Mouse (Mus musculus) midbrain, embryonic 10.5 days (tissue): ENCODE results near the gene Nsmce4a. TPM values are rescaled to one million over a fixed set of nuclear protein-coding genes. Genes with fewer than 3 reads are reported as not detected.

Experiments
- DNase-seq: peaks from one replicate; pipeline ENCODE4 v3.0.0-alpha.2; 2017; ENCODE audit warnings: low spot score
- H3K27ac ChIP-seq: fragments of 300-500 bp; sonication (generic); replicated peaks from 2 replicates; pipeline ENCODE4 v1.5.1; 2016; ENCODE audit warnings: mild to moderate bottlenecking
- H3K27me3 ChIP-seq: fragments of 300-500 bp; sonication (generic); 2 replicates; pipeline ENCODE4 v1.6.1; 2016; ENCODE audit warnings: low read depth, mild to moderate bottlenecking; ENCODE audit not compliant: poor library complexity, severe bottlenecking
- H3K36me3 ChIP-seq: fragments of 300-500 bp; sonication (generic); 2 replicates; pipeline ENCODE4 v1.6.1; 2016; ENCODE audit warnings: mild to moderate bottlenecking, moderate library complexity
- H3K4me1 ChIP-seq: fragments of 300-500 bp; sonication (generic); 2 replicates; pipeline ENCODE4 v1.6.1; 2016
- H3K4me3 ChIP-seq: fragments of 300-500 bp; sonication (generic); 2 replicates; pipeline ENCODE4 v1.5.1; 2016; ENCODE audit warnings: mild to moderate bottlenecking, moderate library complexity
- H3K9me3 ChIP-seq: fragments of 300-500 bp; sonication (generic); replicated peaks from 2 replicates; pipeline ENCODE4 v1.6.1; 2016; ENCODE audit warnings: mild to moderate bottlenecking
- WGBS: fragments of 180-500 bp; shearing (Covaris S2); methylation state at CpG from one replicate; pipeline ENCODE4 v1.1.7; 2016; 5-methylcytosine and 5-hydroxymethylcytosine counted together
- polyA plus RNA-seq: library from polyadenylated mRNA; unstranded; fragments of >200 nt; fragmentation: Nextera tagmentation; extraction: Ambion mirVana; gene quantifications from 2 replicates; pipeline ENCODE4 v1.2.1, GENCODE M21; 2016

Gene Nsmce4a
- polyA plus RNA-seq, 1 experiment from 2014 or later: 203 TPM

DNA sequence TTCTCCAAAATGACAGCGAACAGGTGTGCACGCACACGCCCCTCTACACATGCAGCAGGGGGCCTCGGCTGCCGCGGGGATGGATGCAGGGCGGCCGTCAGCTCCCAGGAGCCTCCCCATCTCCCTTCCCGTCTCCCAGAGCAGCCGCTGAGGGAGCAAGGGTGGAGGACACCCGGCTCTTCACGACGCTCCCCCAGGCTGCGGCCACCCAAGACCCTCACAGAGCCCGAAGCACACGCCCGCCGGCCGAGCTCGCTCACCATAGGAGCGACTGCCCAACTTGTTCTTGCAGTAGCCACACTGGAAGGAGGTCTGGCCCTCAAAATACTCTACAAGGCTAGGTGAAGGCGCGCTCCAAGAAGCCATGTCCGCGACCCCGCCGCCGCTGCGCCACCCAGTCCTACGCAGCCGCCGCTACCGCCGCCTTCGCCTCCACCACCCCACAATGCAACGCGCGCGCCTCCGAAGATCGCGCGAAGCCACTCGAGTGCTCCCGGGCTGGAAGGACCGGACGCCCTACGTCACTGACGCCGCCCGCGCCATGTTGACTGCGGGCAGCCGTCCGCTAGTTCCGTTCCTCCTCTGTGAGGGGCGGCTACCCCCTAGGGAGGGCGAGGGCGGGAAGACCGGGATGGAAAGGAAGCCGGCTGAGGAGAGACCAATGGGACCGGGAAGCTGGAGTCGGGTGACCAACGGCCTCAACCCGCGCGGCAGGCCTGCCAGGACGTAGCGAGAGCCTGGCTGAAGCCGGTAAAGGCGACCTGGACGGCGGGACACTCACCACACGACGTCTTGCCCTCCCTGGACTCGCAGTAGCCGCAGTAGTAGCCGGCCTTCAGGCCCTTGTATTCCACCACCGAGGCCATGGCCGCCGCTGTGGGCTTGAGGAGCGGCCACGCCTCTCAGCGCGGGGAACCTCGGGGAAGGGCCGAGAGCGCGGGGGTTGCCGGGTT, 53.5 kb downstream of the Nsmce4a start:
- peak overlapping the region; percentile 78 for H3K4me3 ChIP-seq
- H3K4me1 ChIP-seq: peaks cover 27% of the 10 kb centered on the region
- WGBS: under 1% methylated on average over 90 of the region's 90 CpGs
- DNase-seq: peak; percentile 98
- H3K27ac ChIP-seq: peak overlapping the region; percentile 97
- H3K27me3 ChIP-seq: no peaks in the 10 kb centered on the region
- peaks cover 12% of the 10 kb centered on the region for H3K36me3 ChIP-seq
- H3K9me3 ChIP-seq: no peaks in the 10 kb centered on the region

DNA sequence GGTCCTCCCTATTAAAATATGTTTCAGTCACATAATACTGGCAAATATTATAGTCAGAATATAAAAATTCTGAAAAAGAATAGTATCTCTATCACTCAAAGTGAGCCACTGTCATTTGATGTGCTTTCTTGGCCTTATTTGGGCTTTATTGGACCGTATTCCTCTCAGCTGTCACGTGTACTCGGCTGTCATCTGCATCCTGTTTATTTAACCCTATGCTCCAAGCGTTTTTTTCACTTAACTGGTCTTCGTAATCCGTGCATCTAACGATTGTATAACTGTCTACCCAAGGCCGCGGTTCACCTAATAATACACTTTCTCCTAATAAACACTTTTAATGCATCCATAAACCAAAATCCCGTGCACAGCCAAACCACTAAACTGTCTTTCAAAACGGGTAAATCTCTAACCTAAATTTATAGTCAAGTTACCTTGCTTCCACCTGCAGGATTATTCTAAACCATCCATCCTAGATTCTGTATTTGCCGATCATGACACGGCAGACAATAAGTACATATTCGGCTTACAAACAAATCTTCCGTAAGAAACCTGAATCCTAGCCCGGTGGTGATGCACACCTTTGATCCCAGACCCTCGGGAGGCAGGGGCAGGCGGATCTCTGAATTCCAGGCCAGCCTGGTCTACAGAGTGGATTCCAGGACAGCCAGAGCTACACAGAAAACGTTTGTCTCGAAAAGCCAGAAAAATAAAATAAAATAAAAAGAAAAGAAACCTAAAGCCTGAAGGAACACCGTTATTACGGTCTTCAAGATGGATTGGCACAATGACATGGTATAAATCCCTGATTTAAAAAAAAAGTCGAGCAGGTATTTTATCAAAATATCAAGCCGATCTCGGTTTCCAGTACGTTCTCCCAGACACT, 54.5 kb downstream of the Nsmce4a start:
- Histone ChIP-seq H3K27ac (peak overlapping the region; percentile 97), H3K4me1 (peaks cover 27% of the 10 kb centered on the region), H3K36me3 (peaks cover 21% of the 10 kb centered on the region), H3K9me3 (no peaks in the 10 kb centered on the region), H3K4me3 (peak overlapping the region; percentile 78), H3K27me3 (no peaks in the 10 kb centered on the region)
- WGBS: 55% methylated on average over 26 of the region's 26 CpGs
- DNase-seq: no peak

DNA sequence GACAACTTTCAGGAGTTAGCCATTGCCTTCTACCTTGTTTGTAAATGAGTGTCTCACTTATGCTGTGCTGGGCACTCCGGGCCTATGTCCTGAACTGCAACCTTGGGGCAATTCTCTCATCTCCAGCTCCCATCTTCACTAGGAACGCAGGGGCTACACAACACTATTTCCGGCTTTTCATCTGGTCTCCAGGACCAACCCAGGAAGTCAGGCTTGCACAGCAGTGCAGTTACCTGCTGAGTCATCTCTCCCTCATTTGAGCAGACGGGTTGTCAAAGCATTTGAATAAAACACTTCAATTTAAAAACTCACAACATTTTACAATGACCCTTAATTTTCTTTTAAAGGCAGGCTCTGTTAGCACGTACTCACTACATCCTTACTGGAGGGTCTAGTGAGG, 62.7 kb downstream of the Nsmce4a start:
- Histone ChIP-seq H3K36me3 (peaks cover 95% of the 10 kb centered on the region), H3K4me1 (no peaks in the 10 kb centered on the region), H3K9me3 (no peaks in the 10 kb centered on the region), H3K27me3 (no peaks in the 10 kb centered on the region), H3K27ac (no peak overlapping the region), H3K4me3 (no peak overlapping the region)
- WGBS: 93% methylated on average over 5 of the region's 5 CpGs
- DNase-seq: no peak

GRCm38 (mm10) chr7:130503006-130503405, 69.9 kb downstream of the Nsmce4a start:
- Histone ChIP-seq H3K27me3 (no peaks in the 10 kb centered on the region), H3K4me3 (no peak overlapping the region), H3K9me3 (no peaks in the 10 kb centered on the region), H3K27ac (no peak overlapping the region), H3K36me3 (peaks cover 89% of the 10 kb centered on the region), H3K4me1 (no peaks in the 10 kb centered on the region)
- whole genome bisulfite sequencing: 98% methylated on average over 5 of the region's 5 CpGs
- DNase-seq: no peak

- Histone ChIP-seq H3K4me3 (no peak overlapping the region), H3K36me3 (peaks cover 80% of the 10 kb centered on the region), H3K4me1 (no peaks in the 10 kb centered on the region), H3K27me3 (no peaks in the 10 kb centered on the region), H3K27ac (no peak overlapping the region), H3K9me3 (no peaks in the 10 kb centered on the region)
- no peak for DNase-seq
- WGBS: 89% methylated on average over 1 of the region's 1 CpGs
Measured at GRCm38 (mm10) chr7:130501499-130501898, 71.4 kb downstream of the Nsmce4a start.

DNA sequence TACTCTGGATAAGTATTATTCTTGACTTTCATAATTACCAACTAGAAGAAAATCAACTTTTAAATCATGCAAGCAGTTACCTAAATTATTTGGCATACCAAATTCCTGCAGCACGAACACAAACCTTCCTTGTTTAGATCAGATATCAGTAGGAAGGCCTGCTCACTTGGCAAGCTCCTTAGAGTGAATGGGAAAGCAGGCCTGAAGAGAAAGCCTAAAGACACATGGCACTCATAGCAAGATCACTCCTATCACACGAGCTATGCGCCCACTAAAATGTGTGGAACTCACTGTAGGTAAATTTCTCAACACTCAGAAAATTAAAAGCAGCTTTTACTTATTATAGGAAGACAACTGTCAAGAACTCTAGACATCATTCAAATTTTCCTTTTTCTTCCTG, 79.6 kb downstream of the Nsmce4a start:
- Histone ChIP-seq H3K4me1 (peaks cover 3% of the 10 kb centered on the region; the same call in 1 of the 2 replicates), H3K9me3 (no peaks in the 10 kb centered on the region; the same call in 1 of the 2 replicates), H3K4me3 (no peak overlapping the region), H3K27ac (no peak overlapping the region), H3K27me3 (no peaks in the 10 kb centered on the region), H3K36me3 (peaks cover 41% of the 10 kb centered on the region)
- DNase-seq: no peak
- WGBS: 92% methylated on average over 3 of the region's 3 CpGs

DNA sequence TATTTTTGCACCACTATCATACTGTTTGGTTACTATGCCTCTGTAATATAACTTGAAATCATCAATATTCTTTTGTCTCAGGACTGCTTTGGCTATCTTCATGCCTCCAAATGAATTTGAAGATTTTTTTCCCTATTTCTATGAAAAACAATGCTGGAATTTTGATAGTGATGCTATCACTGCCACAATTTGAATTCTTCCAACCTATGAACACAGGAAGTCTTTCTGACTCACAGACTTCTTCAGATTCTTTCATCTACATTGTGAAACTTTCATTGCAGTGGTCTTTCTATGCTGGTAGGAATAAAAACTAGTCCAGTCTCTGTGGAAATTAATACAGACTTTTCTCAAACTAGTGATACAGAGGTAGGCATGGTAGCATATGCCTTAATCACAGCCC, 80.9 kb downstream of the Nsmce4a start:
- Histone ChIP-seq H3K9me3 (peaks cover 13% of the 10 kb centered on the region; the same call in 1 of the 2 replicates), H3K36me3 (peaks cover 45% of the 10 kb centered on the region), H3K4me1 (peaks cover 3% of the 10 kb centered on the region; the same call in 1 of the 2 replicates), H3K4me3 (no peak overlapping the region), H3K27ac (no peak overlapping the region), H3K27me3 (no peaks in the 10 kb centered on the region)
- no peak for DNase-seq

Other genes with a start within 250 kb of the Nsmce4a start
- gene Ate1, start 52.7 kb downstream of the Nsmce4a start, polyA plus RNA-seq: 60.5 and 65.8 TPM in 2 replicates
- 40.9 and 47.7 TPM in 2 replicates for gene Tacc2, start 4.3 kb upstream of the Nsmce4a start, polyA plus RNA-seq
- not detected in 2 replicates for gene Btbd16, start 201.0 kb upstream of the Nsmce4a start, polyA plus RNA-seq